8 mouse cellular contexts compared by ENCODE assay signal in the genomic region with DNA sequence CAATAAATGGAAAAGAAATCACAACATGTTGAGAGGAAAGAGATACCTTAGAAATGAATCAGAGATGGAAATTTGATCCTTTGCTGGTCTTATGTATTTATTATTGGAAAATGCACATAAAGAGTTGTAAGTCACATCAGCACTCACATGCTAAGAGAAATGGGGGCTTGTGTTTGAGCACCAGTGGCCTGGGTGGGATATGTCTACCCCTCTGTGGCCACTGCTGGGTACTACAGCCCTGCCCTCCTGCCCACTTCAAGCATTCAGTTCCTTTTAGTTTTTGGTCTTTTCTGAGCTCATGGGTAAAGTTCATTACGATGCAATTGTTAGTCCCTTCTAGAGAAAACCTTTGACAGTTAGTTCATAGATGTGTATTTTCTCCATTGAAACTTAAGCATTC.
DNase-seq lines count a peak whose midpoint lies in the region; ATAC-seq and TF ChIP-seq lines count a peak whose summit lies in the region.
"Had no signal": no experiment of that assay in that cellular context is flagged by ENCODE, and none has a peak within 500 bp of the region (broad histone marks: within the 10 kb centered on the region; RNA-seq: fewer than 3 reads in every experiment).

No protein-coding gene starts in this region.

- POLR2A ChIA-PET in Patski (lab: Charles Lee): no interaction called here

- H3K9me3 ChIP-seq in kidney, embryonic 15.5 days (replicated peaks): no peaks in the 10 kb centered on the region
- no peaks in the 10 kb centered on the region for H3K9me3 ChIP-seq in E14TG2a.4 (ENCODE audit: low read length)
- no peaks in the 10 kb centered on the region for H3K9me3 ChIP-seq in hindbrain, embryonic 13.5 days
- no peaks in the 10 kb centered on the region for H3K9me3 ChIP-seq in midbrain, embryonic 10.5 days (replicated peaks)
- H3K9me3 ChIP-seq: embryonic facial prominence, embryonic 15.5 days had no signal

- ATAC-seq in kidney, embryonic 15.5 days (replicated peaks; ENCODE audit: low FRiP score): 0 out of 2 replicates have a peak, but pooled peaks have one; percentile 52
- peak; percentile 55 for ATAC-seq in Patski
- ATAC-seq in hindbrain, embryonic 13.5 days (ENCODE audit: low FRiP score): peak; percentile 86

- WGBS in kidney, embryonic 15.5 days: 58% methylated on average over 1 of the region's 1 CpGs
- 61% methylated on average over 1 of the region's 1 CpGs for WGBS in hindbrain, embryonic 13.5 days
- 60% methylated on average over 1 of the region's 1 CpGs for WGBS in midbrain, embryonic 10.5 days

- no peak overlapping the region for H3K27ac ChIP-seq in kidney, embryonic 15.5 days
- H3K27ac ChIP-seq in hindbrain, embryonic 13.5 days: no peak overlapping the region
- no peak overlapping the region for H3K27ac ChIP-seq in midbrain, embryonic 10.5 days (replicated peaks)
- H3K27ac ChIP-seq: embryonic facial prominence, embryonic 15.5 days had no signal

- H3K4me3 ChIP-seq in kidney, embryonic 15.5 days (replicated peaks): no peak overlapping the region
- no peak overlapping the region for H3K4me3 ChIP-seq in E14TG2a.4 (replicated peaks; ENCODE audit: low read length)
- H3K4me3 ChIP-seq in hindbrain, embryonic 13.5 days: no peak overlapping the region
- H3K4me3 ChIP-seq in midbrain, embryonic 10.5 days: no peak overlapping the region
- H3K4me3 ChIP-seq: embryonic facial prominence, embryonic 15.5 days had no signal

- peaks cover 18% of the 10 kb centered on the region; the same call in 1 of the 2 replicates for H3K4me1 ChIP-seq in kidney, embryonic 15.5 days
- H3K4me1 ChIP-seq in E14TG2a.4 (replicated peaks; ENCODE audit: low read depth, low read length): no peaks in the 10 kb centered on the region
- H3K4me1 ChIP-seq in hindbrain, embryonic 13.5 days (replicated peaks): no peaks in the 10 kb centered on the region
- no peaks in the 10 kb centered on the region for H3K4me1 ChIP-seq in midbrain, embryonic 10.5 days
- H3K4me1 ChIP-seq: embryonic facial prominence, embryonic 15.5 days had no signal

- in situ Hi-C loops in Patski (cut with MboI; ENCODE audit: low pct_unique_long_range_greater_than_20kb): loop anchor here (5.0 to 10.0 kb wide), 3 partner anchors 289 to 434 kb away; partner anchors contain the start of gene Slc4a4

- no peak overlapping the region for H3K4me2 ChIP-seq in kidney, embryonic 15.5 days
- H3K4me2 ChIP-seq in hindbrain, embryonic 13.5 days: no peak overlapping the region
- H3K4me2 ChIP-seq: embryonic facial prominence, embryonic 15.5 days had no signal

- H3K9ac ChIP-seq in kidney, embryonic 15.5 days: no peak overlapping the region
- no peak overlapping the region for H3K9ac ChIP-seq in hindbrain, embryonic 13.5 days
- H3K9ac ChIP-seq: embryonic facial prominence, embryonic 15.5 days had no signal

- no peak for DNase-seq in kidney, adult 18-20 months
- DNase-seq in Patski (ENCODE audit: low read depth, low spot score): no peak
- peak; percentile 21 for DNase-seq in midbrain, embryonic 10.5 days (ENCODE audit: low spot score)
- no peak for DNase-seq in MN1 (ENCODE audit: low spot score)

- CTCF ChIA-PET in Patski (lab: Charles Lee): interaction anchor here (0.6 to 1.9 kb wide), 18 partner anchors 9 to 359 kb away, joined by 3 to 18 read pairs (median 4); no protein-coding TSS in a partner anchor

- H3K27me3 ChIP-seq in kidney, embryonic 15.5 days: no peaks in the 10 kb centered on the region
- no peaks in the 10 kb centered on the region for H3K27me3 ChIP-seq in E14TG2a.4 (ENCODE audit: insufficient read depth, low read length)
- H3K27me3 ChIP-seq in Patski: no peaks in the 10 kb centered on the region
- H3K27me3 ChIP-seq in hindbrain, embryonic 13.5 days: no peaks in the 10 kb centered on the region
- H3K27me3 ChIP-seq in midbrain, embryonic 10.5 days (ENCODE audit: low read depth, poor library complexity, severe bottlenecking): no peaks in the 10 kb centered on the region
- H3K27me3 ChIP-seq: embryonic facial prominence, embryonic 15.5 days had no signal

- no peaks in the 10 kb centered on the region for H3K36me3 ChIP-seq in kidney, embryonic 15.5 days
- no peaks in the 10 kb centered on the region for H3K36me3 ChIP-seq in E14TG2a.4 (ENCODE audit: insufficient read depth, low read length)
- H3K36me3 ChIP-seq in hindbrain, embryonic 13.5 days: no peaks in the 10 kb centered on the region
- H3K36me3 ChIP-seq in midbrain, embryonic 10.5 days: no peaks in the 10 kb centered on the region
- H3K36me3 ChIP-seq: embryonic facial prominence, embryonic 15.5 days had no signal

- TF ChIP-seq CTCF in E14TG2a.4 (conservative IDR thresholded peaks at IDR 0.05; ENCODE audit: low read length): peak; percentile 42
- TF ChIP-seq CTCF in Patski (IDR thresholded peaks at IDR 0.05): peak; percentile 97
